Mouse (Mus musculus) retina, embryonic 14.5 days (tissue): ENCODE data around the gene Stk11ip.

Experiments
- DNase-seq: peaks from one replicate; pipeline ENCODE4 v3.0.0-alpha.2; 2015; ENCODE audit warnings: low spot score

The Stk11ip gene

DNA sequence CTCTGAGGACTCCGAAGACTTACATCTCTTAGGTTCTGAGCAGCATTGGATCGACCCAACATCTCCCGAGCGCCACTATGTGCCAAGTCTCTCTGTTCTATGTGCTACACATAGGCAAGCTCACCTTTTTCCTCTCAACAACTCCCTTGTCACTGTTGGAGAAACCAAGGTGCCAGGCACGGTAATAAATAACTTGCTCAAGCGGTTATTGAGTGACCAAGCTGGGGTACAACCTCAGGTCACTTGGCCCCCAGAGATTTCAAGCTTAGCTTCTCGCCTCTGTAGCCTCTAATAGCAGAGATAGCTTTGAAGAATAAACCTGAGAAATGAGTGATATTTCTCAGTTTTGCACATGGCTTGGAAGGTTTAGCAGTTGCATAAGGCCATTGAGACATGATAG lies 20.2 kb downstream of the Stk11ip start:
- no peak for DNase-seq

DNA sequence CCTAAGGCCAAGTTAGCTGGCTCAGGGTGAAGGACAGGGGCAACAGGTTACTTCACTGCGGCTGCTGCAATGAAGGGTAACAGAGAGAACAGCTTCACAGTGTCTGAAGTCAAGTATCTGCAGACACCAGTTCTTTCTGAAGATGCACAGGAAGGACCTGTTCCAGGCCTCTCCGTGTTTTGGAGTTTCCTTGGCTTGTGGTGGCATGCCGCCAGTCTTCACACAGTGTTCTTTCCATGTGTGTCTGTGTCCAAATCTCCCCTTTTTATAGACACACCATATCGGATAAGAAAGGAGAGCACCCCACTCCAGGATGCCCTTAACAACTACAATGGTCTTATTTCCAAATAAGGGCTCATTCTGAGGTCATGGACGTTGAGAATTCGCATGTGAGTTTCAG lies 23.0 kb downstream of the Stk11ip start:
- no peak for DNase-seq

DNA sequence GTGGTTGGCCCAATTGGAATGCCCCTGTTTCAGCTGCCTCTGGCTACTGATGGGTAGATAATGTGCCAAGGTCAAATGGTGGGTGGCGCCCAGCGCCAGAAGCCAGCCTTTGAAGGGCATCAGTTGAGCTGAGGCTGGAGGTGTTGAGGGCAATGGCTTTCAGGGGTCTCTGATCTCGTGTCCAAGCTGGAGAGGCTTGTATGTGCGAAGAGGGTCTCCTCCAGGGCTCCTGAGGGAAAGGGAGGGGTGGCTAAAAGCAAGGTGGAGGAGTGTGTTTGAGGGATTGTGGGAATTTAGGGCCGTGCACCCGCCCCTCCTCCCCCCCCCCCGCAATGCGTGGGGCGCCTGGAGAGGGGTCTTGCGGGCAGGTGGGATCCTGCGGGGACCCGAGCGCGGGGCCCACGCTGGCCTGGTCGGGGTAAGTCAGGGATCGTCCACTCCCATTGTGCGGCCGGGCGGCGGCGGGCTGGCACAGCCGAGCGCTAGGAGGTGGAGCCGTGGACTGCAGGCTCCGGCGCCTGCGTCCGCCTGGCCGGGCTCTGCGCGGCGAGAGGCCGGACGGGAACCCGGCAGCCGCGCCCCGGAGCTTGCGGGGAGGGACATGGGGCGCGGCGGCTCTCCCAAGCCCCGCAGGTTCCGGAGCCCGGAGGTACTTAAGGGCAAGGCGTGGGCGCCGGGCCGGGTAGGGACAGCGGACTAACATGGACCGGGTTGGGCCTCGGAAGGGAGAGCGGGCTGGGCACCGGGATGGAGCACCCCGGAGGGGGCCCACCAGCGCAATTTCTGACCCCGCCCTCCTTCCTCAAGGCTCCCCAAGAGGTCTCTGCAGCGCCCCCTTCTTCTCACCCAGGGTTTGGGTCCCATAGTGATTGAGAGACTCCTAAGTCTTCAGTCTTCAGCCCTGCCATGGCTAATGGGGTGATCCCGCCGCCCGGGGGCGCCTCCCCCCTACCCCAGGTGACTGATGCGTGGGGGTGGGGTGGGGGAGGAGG lies 24.9 kb downstream of the Stk11ip start, which contains the start of gene Slc4a3:
Gene Slc4a3, plus strand, starts transcription at position 302 of the 992 bp plus-strand sequence.
- peak; percentile 74 for DNase-seq

DNA sequence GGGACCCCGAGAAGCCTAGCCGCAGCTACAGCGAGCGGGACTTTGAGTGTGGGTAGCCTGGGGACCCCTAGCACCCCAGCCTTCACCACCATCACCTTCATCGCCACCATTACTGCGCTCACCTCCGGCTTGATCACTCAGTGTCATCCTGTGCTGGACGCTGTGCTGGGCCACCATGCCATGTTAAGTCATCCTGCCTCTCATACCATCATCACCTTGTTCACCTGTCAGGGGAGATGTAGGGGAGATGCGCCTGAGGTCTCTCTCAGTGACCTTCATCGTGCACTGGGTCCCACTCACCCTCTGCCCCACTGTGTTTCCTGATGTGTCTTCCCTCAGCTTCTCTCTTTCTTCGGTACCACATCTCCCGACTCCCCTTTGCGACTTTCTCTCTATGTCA lies 26.0 kb downstream of the Stk11ip start:
- DNase-seq, result no peak

DNA sequence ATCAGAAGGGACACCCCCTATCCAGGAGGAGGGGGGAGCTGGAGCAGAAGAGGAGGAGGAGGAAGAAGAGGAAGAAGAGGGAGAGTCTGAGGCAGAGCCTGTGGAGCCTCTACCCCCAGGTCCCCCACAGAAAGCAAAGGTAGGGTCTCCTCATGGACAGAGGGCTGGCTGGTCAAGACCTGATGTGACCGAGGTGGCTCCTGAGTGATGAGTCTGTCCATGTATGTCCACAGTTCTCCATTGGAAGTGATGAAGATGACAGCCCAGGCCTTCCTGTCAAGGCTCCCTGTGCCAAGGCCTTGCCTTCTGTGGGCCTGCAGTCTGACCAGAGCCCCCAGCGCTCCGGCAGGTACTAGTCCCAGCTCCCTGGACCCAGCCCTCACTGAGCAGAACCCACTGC lies 26.8 kb downstream of the Stk11ip start:
- DNase-seq, result no peak

DNA sequence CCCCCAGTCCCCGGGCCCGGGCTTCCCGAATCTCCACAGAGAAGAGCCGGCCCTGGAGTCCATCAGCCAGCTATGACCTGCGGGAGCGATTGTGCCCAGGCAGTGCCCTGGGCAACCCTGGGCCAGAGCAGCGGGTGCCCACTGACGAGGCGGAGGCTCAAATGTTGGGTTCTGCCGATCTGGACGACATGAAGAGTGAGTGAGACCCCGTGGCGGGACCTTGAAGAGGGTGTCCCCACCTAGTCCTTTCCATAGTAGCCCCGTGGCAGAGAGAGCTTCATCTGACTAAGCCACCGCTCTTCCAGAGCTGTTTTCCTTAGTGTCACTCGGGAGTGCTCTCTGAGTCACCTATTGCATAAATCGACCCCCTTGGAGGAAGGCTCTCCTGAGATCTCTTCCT lies 27.5 kb downstream of the Stk11ip start:
- DNase-seq, result no peak

DNA sequence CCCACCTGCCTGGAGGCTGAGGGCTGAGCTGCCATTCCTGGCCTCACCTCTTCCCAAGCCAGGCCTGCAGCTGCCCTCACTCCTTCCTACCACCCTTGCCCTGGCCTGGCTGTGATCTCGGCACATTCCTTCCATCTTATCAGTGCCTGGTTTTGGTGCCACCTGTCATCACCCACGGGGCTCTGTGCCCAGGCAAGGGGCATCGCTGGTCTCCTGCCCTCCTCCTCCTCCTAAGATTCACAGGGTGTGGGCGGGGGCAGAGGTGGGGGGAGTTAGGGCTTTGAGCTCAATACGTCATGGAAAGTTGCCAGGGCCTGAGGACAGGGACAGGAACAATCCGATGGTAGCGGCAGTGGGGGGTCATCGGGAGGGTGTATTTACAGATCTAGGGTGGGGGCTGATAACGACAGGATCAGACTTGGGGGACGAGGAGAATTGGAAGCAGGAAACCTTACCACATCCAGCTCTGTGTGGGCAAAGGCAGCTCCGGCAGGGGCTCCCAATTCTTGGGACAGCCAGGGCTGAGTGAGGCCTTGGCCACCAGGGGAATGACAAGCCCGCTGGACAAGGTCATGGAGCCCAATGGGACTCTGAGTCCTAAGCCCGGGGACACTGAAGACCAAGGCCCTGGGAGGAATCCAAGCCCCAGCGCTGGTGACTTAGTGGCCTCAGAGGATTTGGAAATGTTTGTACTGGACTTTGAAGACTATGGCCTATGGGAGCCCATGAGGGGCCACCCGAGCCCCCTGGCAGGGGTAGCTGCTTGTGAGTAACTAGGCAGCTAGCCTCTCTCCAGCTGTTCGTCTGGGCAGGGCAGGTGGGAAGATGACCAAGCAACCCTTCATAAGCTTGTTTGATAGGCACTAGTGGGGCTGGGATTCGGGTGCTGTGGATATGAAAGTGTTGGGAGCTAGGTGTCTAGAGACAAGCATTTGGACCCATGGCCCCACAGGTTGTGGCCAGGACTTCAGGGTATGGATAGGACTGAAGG lies 28.3 kb downstream of the Stk11ip start:
- no peak for DNase-seq

DNA sequence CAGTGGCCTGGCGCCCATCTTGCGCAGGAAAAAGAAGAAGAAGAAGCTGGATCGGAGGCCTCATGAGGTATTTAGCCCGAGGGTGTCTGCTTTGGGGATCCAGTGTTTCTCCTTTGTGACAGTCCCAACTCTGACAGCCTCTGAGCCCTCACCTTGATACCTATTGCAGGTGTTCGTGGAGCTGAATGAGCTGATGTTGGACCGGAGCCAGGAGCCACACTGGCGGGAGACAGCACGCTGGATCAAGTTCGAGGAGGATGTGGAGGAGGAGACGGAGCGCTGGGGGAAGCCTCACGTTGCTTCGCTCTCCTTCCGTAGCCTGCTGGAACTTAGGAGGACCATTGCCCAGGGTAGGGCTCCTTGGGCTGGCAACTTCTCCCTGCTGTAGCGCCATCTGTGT lies 29.3 kb downstream of the Stk11ip start:
- no peak for DNase-seq

DNA sequence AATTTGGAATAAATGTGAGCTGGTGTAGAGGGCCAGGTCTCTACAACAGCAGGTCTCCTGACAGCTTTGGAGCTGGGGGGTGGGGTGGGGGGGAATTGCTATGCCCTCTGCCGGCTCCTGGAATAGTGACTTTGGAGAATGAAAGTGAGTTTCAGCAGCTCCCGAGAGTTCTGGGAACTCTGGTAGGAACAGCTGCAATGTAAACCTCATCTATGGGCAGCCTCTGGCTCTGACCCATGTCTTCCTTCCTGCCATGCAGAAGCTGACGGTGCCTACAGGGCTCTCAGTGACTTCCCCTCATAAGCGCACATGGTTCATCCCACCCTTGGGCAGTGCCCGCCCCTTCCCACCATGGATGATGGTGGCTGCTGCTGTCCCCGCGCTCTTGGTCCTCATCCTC lies 34.4 kb downstream of the Stk11ip start:
- no peak for DNase-seq

DNA sequence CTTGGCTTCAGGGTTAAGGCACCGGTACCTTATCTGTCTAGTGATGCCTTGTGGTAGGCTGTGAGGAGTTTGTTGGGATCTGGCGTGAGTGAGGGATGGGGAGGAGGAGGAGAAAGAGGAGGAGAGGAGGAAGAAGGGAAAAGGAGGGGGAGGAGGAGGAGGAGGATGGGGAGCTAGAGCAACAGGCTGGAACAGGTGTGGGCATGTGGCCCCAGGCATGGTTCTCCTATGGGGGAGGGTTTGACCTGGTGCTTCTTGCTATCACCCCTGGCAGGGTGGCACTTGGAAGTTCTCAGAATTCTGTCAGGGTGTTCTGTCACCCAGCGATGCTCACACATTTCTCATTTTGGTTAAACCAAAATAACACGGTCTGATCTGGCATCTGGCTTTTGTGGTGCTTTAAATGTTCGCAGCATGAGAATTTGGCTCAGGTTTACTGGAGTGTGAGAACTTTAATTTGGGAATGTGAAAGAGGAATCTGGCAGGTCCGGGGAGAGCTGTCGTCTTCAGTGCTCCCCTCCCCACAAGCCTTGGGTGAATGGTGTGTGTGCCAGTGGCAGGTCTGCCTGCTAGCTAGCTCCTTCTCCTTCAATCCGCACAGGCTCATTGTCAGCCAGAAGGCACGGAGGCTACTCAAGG lies 34.9 kb downstream of the Stk11ip start:
- DNase-seq, result no peak

DNA sequence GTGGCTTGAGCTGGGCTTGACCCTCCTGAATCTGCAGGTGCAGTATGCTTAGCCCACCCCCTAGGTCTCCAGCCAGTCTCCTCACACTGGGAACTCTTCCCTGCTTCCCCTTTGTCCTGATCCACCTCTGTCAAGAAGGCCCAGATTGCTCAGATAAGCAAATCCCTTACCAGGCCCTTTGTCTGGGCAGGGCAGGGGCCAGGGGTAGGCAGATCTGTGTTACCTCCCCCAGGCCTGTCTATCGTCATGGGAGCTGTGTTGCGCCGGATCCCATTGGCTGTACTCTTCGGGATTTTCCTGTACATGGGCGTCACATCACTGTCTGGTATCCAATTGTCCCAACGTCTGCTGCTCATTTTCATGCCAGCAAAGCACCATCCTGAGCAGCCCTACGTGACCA lies 35.7 kb downstream of the Stk11ip start:
- DNase-seq, result no peak

DNA sequence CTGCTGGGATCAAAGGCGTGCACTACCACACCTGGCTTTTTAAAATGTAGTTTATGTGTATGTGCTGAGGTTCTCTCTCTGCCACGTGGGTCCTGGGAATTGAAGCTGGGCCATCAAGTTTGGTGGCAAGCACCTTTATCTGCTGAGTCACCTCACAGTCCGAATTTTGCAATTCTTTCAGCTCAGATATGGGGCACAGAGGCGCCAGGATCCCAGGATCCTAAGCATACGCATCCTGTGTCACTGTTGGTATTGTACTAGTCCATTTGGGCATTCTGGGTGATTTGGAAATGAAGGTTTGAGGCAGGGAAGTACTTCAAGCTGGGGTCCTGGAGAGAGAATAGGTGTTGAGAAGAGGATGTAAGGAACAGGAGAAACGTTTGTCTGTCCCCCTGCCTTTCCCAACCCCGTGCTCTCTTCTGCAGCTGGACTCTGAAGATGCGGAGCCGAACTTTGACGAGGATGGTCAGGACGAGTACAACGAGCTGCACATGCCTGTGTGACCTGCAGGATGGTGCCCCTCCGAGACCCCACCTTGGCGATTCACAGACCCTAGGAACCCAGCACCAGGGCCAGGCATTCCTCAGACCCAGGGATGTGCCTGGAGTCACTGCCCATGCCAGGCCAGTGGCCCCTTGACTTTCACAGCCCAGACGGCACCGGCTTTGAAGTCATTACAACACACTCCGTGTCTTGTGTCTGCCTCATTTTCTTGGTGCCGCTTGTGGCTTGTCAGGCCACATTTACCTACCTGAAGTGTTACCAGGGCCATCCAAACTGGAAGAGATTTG lies 37.3 kb downstream of the Stk11ip start:
- DNase-seq, result no peak

DNA sequence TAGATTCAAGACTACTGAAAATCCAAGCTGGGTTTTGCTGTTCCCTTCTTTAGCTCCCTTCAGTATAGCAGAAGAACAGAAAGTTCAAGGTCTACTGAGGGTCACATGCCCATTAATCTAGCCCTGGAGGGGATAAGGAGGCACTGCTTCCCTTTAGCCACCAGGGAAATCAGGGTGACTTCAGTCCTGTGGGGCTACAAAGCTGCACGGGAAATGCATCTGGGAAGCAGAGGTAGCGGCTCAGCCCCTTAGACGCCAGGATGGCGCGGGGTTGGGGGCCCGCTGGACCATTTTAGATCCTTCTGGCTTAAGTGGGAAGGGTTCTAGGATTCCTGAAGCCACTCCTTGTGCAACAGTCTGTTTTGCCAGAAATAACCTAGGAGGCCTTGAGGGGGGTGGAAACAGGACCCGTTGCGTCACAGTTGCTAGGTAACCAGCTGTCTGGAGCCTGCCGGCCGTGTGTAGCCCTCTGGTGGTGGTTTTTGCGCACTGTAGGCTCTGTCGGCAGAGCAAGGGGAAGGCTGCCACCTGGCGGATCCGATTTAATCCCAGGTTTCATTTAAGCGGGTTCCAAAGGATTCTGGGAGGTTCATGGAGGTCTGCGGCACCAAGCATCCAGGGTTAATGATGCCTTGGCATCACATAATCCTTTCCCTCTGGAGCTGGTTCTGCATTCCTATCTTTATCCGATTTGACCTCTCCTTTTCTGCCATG lies 38.0 kb downstream of the Stk11ip start:
- peak; percentile 98 for DNase-seq

DNA sequence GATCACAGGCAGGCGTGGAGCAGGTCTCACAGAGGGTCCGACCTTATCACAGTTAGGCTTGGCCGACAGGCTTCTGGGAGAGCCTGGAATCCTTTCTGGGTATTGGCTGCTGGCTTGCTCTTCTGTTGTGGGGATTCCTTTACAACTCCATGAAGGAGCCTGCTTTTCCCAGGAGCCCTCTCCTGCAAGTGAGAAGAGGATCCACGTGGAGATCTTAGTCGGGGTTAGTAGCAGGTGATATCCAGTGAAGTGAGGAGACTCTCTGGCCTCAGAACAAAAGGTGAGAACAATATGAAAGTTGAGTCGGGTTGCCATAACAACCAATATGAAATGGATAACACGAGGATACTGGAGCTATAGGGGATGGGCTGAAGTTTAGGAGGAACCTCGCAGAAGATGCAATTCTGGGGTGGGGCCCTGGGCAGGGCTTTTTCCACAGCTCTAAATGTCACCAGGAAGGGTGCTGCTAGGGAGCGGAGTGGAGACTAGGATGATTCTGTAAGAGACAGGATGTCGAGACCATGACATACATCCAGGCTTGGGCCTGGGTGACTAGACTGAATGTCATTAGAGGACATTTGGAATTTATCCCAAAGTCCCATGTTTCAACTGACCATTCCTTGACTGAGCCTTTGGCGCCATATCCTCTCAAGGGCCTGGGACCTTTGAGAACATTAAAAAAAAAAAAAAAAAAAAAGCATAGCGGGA lies 39.0 kb downstream of the Stk11ip start:
- no peak for DNase-seq

DNA sequence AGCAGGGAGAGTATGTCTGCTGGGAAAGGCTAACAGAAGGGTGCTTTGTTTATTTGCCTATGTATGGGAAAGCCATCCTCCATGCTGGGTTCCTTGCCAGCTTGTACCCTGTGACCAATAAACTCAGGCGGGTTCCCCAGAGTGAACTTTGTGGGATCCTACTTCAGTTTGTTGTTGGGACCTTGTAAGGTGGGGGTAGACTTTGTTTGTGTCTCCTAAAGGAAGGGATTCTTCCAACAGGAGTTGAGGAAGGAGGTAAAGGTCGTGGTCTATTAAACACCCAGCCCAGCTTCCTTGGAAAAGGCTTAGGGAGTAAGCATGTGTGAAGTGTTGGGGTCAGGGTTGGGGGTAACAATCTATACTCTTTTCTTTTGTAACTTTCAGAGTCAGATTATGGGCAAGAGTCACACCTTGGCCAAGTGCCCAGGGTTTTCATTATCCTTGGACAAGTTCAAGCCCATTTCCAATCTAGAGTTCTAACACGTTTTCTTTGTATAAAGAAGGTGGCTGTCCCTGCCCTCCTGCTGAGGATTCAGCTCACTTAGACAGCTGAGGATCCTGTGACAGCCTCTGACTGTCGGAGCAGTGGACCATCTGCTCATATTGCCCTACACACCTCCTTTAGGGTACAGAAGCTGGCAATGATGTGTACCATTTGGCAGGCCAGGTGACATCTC lies 40.0 kb downstream of the Stk11ip start:
- no peak for DNase-seq

DNA sequence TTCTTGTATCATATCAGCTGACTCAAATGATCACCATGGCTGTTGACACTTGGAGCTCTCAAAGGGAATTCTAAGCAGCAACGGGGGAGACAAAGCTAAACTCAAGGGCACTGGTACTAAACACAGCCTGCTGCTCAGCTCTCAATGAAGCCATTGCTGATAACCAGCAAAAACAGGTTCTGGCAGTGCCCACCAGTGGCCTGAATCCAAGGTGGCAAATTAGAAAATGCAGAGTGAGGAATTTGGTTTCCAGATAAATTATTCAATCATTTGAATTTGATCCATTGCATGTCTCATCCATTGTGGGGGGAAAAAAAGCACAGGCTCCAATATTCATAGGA lies 40.5 kb downstream of the Stk11ip start:
- no peak for DNase-seq

DNA sequence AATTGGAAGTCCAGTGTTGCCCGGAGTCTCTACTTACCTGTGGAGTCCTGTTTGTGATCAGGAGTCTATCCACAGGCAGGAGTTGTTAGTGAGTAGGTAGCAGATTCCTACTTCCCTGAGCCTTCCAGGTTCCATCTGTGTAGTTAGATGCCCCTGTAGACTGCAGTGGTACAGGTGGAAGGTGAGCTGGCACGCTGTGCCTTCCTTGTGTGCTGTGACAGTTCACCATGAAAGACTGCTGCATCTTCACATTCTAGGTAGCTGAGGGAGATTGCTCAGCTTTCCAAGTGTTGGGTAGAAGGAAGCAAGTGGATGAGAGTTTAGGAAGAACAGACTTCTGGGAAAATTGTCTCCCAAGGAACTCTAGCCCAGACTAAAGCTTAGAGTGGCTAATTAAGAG lies 42.8 kb downstream of the Stk11ip start:
- no peak for DNase-seq

DNA sequence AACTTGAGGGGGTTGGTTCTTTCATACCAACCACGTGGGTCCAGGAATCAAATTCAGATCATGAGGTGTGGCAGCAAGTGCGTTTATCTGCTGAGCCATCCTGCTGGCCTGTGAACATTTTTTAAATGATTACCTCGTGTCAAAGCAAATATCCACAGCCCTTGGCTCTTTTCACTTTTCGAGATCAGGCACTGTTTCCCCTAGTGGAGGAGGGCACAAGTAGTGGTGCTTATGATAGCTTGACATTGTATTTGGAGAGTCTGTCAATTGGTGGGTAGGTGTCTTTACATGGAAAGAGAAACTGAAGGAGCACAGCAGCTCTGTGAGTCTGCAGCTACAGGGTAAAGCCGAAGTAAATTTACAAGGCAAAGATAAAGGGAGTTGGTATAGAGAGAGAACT lies 43.6 kb downstream of the Stk11ip start:
- DNase-seq, result no peak

DNA sequence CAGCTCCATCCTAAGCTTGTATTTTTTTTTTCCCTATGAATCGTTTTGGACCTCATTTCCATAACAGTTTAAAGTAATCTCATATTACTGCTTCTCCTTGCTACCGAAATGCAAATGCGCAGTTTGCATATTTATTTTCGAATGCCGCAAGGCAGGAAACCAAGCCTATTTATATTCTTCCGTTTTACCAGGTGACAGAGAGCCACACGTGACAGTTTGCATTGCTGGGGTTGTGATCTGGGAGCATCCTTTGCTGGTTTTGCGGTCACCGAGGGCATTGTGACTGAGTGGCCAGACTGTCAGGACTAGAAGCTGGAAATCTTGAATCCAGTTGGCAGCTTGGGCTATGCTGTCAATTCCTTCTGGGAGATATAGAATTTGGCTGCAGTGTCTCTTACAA lies 44.3 kb downstream of the Stk11ip start:
- DNase-seq, result no peak

DNA sequence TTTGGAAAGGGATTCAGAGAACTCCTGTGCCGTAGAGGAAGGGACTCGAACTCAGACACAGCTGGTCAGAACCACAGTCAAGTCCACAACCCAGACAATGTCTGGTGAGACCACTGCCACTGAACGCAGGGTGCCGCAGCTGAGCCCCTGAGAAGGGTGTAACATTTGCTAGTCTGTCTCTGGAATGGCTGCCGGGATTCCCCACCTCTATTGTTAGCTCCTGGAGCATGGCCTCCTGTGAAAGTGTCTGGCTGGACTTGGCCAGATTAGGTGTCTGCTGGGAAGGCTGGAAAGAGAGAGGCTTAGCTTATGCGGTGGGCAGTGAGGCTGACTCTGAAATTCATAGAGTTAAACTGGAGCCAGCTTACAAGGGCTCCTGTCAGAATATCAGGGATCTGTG lies 49.1 kb downstream of the Stk11ip start:
- no peak for DNase-seq
